Mouse (Mus musculus) heart, embryonic 15.5 days (tissue): ENCODE data around the gene Art5. TPM values are rescaled to one million over a fixed set of nuclear protein-coding genes. Genes with fewer than 3 reads are reported as not detected.

Experiments
- polyA plus RNA-seq: library from polyadenylated mRNA; unstranded; fragments of >200 nt; fragmentation: Nextera tagmentation; extraction: Ambion mirVana; gene quantifications from 2 replicates; pipeline ENCODE4 v1.2.1, GENCODE M21; 2015

The Art5 gene
- polyA plus RNA-seq, 1 experiment from 2014 or later, result 0.98 TPM

Other genes starting within 250 kb of the Art5 start
- gene Anapc15, start 245.8 kb downstream of the Art5 start, polyA plus RNA-seq, result 48.3 and 54.7 TPM in 2 replicates
- gene Folr1, start 238.7 kb downstream of the Art5 start, polyA plus RNA-seq, result 4.3 and 6.1 TPM in 2 replicates
- 130 and 151 TPM in 2 replicates for gene Lamtor1, start 203.6 kb downstream of the Art5 start, polyA plus RNA-seq
- 0.10 and 0.22 TPM in 2 replicates for gene Tomt, start 203.1 kb downstream of the Art5 start, polyA plus RNA-seq
- 3.9 and 4.6 TPM in 2 replicates for gene Lrrc51, start 175.6 kb downstream of the Art5 start, polyA plus RNA-seq
- 40.0 and 50.0 TPM in 2 replicates for gene Numa1, start 175.4 kb downstream of the Art5 start, polyA plus RNA-seq
- gene Il18bp, start 90.8 kb downstream of the Art5 start, polyA plus RNA-seq, result 1.5 and 2.3 TPM in 2 replicates
- gene Rnf121, start 44.0 kb downstream of the Art5 start, polyA plus RNA-seq, result 15.0 and 15.6 TPM in 2 replicates
- 18.9 and 22.0 TPM in 2 replicates for gene Xndc1, start 44.0 kb downstream of the Art5 start, polyA plus RNA-seq
- 0.67 and 0.77 TPM in 2 replicates for gene Xntrpc, start 43.8 kb downstream of the Art5 start, polyA plus RNA-seq
- 0.09 TPM in 1 of 2 replicates, not detected in the other for gene Trpc2, start 26.4 kb downstream of the Art5 start, polyA plus RNA-seq
- 2.8 and 3.0 TPM in 2 replicates for gene Art1, start 7.7 kb downstream of the Art5 start, polyA plus RNA-seq
- 0.08 TPM in 1 of 2 replicates, not detected in the other for gene Chrna10, start 7.3 kb upstream of the Art5 start, polyA plus RNA-seq
- gene Nup98, start 100.7 kb upstream of the Art5 start, polyA plus RNA-seq, result 17.8 and 22.0 TPM in 2 replicates
- gene Pgap2, start 100.7 kb upstream of the Art5 start, polyA plus RNA-seq, result 50.8 and 59.0 TPM in 2 replicates
- gene Rhog, start 146.6 kb upstream of the Art5 start, polyA plus RNA-seq, result 37.6 and 53.6 TPM in 2 replicates
- 14.7 and 16.5 TPM in 2 replicates for gene Stim1, start 158.3 kb upstream of the Art5 start, polyA plus RNA-seq